Mouse (Mus musculus): ENCODE results near the gene Cadps2. TPM values are rescaled to one million over a fixed set of nuclear protein-coding genes. Genes with fewer than 3 reads are reported as not detected.

Cadps2 gene
- total and polyA plus RNA-seq, 3 experiments = 0.87 TPM; not detected in 2

- H3K9me3 ChIP-seq (replicated peaks) = peaks cover 23% of the 10 kb centered on the region
- no peak for DNase-seq (ENCODE audit: low spot score)
- H3K36me3 ChIP-seq (replicated peaks) = no peaks in the 10 kb centered on the region
- no peaks in the 10 kb centered on the region for H3K4me1 ChIP-seq (ENCODE audit: insufficient read depth, low read depth, low read length)
- H3K4me3 ChIP-seq (ENCODE audit: low read depth, low read length) = no peak overlapping the region
- no peak for ATAC-seq (ENCODE audit: extremely low read depth, insufficient number of reproducible peaks, low FRiP score, poor library complexity, severe bottlenecking)
- no peak for TF ChIP-seq TAL1 (conservative IDR thresholded peaks at IDR 0.05; ENCODE audit: low read depth, low read length)
- TF ChIP-seq GATA1 (IDR thresholded peaks at IDR 0.05; ENCODE audit: borderline replicate concordance, low read length) = no peak
- TF ChIP-seq CTCF (IDR thresholded peaks at IDR 0.05; ENCODE audit: low read depth, low read length) = no peak
- no peak for TF ChIP-seq GATA2 (IDR thresholded peaks at IDR 0.05; ENCODE audit: borderline replicate concordance, low read depth, low read length)
- no peak for TF ChIP-seq POLR2AphosphoS5 (IDR thresholded peaks at IDR 0.05; ENCODE audit: insufficient replicate concordance, low read depth, low read length)
- peaks cover 18% of the 10 kb centered on the region; the same call in 1 of the 2 replicates for H3K27me3 ChIP-seq (ENCODE audit: insufficient read depth, low read length)
These were observed 595.1 kb downstream of the Cadps2 start for GRCm38 (mm10) chr6:23243821-23244760.

Other genes starting within 250 kb of the Cadps2 start
- not detected in 2 replicates for gene Rnf133, start 189.1 kb downstream of the Cadps2 start, total RNA-seq (2014; fragmentation: Nextera tagmentation)
- gene Rnf133, start 189.1 kb downstream of the Cadps2 start, total RNA-seq (2017) = 0.12 and 0.16 TPM in 2 replicates
- not detected in 2 replicates for gene Rnf133, start 189.1 kb downstream of the Cadps2 start, polyA plus RNA-seq (2012)
- not detected in 2 replicates for gene Rnf148, start 184.3 kb downstream of the Cadps2 start, total RNA-seq (2014; fragmentation: Nextera tagmentation)
- 0.11 TPM in 1 of 2 replicates, not detected in the other for gene Rnf148, start 184.3 kb downstream of the Cadps2 start, total RNA-seq (2017)
- gene Rnf148, start 184.3 kb downstream of the Cadps2 start, polyA plus RNA-seq (2012) = not detected in 2 replicates
- gene Tas2r118, start 130.6 kb upstream of the Cadps2 start, total RNA-seq (2014; fragmentation: Nextera tagmentation) = not detected in 2 replicates
- 0.29 TPM in 1 of 2 replicates, not detected in the other for gene Tas2r118, start 130.6 kb upstream of the Cadps2 start, total RNA-seq (2017)
- not detected in 2 replicates for gene Tas2r118, start 130.6 kb upstream of the Cadps2 start, polyA plus RNA-seq (2012)